Mouse (Mus musculus): ENCODE results near the gene Slc9a2. TPM values are rescaled to one million over a fixed set of nuclear protein-coding genes. Genes with fewer than 3 reads are reported as not detected.

The Slc9a2 gene
- 156 TPM for polyA plus RNA-seq (2014; fragmentation: Illumina TruSeq; extraction: RNeasy Lipid Tissue Mini Kit (QIAGEN cat#74804); ENCODE audit: low read depth, low replicate concordance)

GRCm38 (mm10) chr1:40680067-40680867 lies at the start of gene Slc9a2:
TSS of gene Slc9a2 (plus strand) at chr1:40680574.

DNA sequence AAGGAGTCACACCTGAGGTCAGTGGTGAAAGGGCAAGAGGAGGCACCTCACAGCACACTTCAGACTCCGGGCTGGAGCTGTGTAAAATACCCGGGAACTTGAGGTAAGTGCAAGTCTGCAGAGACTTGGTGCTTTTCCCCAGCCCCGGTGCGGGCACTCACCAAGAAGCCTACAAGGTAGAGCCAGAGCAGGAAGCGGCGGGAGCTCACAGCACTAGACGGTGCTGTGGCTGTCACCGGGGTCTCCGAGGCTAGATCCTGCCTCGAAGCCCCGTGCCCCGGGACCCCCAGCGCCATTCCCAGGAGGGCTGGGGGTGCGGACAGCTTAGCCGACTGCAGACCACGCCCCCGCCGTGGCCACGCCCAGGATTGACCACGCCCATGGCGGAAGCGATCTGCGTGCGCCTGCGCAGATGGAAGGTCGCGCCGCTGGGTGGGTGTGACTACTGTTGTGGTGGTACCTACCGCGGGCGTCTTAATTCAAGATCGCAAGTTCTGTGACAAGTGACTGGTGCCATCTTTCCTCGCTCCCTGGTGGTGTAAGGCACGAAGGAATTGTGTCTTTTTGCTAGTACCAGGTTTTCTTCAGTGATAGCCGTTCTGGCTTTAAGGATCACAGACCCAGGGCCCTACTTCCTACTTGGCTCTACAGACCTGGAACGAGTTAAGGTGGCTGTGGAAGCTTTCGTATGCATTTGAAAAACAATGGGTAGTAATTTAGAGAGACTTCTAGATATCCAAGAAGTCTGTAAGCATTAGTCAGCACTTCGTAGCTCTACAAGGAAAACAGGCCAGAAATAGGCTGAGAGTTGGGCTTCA lies 110.2 kb downstream of the Slc9a2 start, which contains the start of gene Mfsd9:
TSS of gene Mfsd9 (minus strand) at position 364 of the 818 bp plus-strand sequence.

DNA sequence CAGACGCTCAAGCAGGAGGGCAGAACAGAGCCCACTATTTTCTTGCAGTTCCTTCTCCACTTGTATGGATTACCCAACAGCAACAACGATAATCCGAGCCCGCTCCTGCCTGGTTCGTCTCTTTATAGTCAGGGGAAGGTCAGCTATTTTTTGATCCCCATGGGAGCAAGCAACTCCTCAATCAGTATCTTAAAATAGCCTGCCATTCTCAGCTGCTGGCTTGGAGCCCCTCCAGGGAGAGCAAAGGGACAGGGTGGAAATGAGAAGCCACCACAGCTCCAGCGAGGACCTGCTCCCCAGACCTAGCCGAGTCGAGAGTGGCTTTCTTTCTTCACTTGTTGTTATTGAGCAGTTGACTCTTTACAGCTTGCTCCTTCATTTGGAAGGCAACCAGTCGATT lies 125.0 kb downstream of the Slc9a2 start, which contains the start of gene Tmem182:
TSS of gene Tmem182 (plus strand) at position 251 of the 400 bp plus-strand sequence.

Other genes starting within 250 kb of the Slc9a2 start
- 2.6 TPM for gene Il18r1, start 215.0 kb upstream of the Slc9a2 start, polyA plus RNA-seq (2014; fragmentation: Illumina TruSeq; extraction: RNeasy Lipid Tissue Mini Kit (QIAGEN cat#74804); ENCODE audit: low read depth, low replicate concordance)
- 0.63 TPM for gene Il18rap, start 165.2 kb upstream of the Slc9a2 start, polyA plus RNA-seq (2014; fragmentation: Illumina TruSeq; extraction: RNeasy Lipid Tissue Mini Kit (QIAGEN cat#74804); ENCODE audit: low read depth, low replicate concordance)
- gene Slc9a4, start 100.5 kb upstream of the Slc9a2 start, polyA plus RNA-seq (2014; fragmentation: Illumina TruSeq; extraction: RNeasy Lipid Tissue Mini Kit (QIAGEN cat#74804); ENCODE audit: low read depth, low replicate concordance) = 0.19 TPM
- 23.0 TPM for gene Mfsd9, start 110.1 kb downstream of the Slc9a2 start, polyA plus RNA-seq (2014; fragmentation: Illumina TruSeq; extraction: RNeasy Lipid Tissue Mini Kit (QIAGEN cat#74804); ENCODE audit: low read depth, low replicate concordance)
- 6.0 TPM for gene Tmem182, start 125.0 kb downstream of the Slc9a2 start, polyA plus RNA-seq (2014; fragmentation: Illumina TruSeq; extraction: RNeasy Lipid Tissue Mini Kit (QIAGEN cat#74804); ENCODE audit: low read depth, low replicate concordance)